Mouse (Mus musculus): Measurements from ENCODE around the gene Fbxl16.

DNA sequence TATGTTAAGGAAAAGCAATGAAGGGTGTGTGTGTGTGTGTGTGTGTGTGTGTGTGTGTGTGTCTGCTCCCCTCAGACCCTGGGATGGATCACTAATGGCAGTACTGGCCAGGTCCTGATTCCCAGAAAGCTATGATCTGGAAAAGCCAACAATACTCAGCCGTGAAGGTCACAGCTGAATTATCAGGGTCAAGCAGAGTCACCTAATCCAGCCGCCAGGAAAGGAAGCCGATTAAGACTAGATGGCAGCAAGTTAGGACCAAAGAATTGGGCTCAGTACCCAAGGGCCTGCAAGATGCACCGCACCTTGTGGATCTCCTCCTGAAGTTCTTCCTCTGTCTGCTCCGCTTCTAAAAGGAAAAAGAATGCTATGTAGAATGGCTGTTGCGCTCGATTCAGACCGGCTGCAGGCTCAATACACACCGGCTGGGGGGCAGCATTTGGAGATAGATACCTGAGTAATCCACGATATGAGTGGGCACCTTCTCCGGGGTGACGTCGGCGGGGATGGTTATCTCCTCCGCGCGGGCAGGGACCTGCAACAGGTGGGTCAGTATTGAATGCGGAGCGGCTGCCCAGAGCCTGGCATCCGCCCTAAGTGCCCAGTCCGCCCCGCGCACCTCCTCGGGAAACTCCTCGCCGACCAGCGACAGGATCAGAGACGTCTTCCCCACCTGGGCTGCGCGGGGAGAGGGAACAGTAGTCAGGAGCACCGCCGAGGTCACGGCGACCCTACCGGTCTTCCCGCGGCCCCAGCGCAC, 34.9 kb downstream of the Fbxl16 start:
- no peak for TF ChIP-seq CTCF (IDR thresholded peaks at IDR 0.05; ENCODE audit: control insufficient read depth, insufficient read depth, insufficient read length)
- no peak for TF ChIP-seq USF1 (IDR thresholded peaks at IDR 0.05; ENCODE audit: low read depth)
- TF ChIP-seq MYOD1 (IDR thresholded peaks at IDR 0.05; ENCODE audit: control insufficient read depth, insufficient read length, low read depth): no peak
- no peak for TF ChIP-seq MYOG (IDR thresholded peaks at IDR 0.05; ENCODE audit: control insufficient read depth, extremely low read depth, insufficient read length)

All from C2C12 (cell line).